Mouse (Mus musculus): ENCODE data around the gene Ltbp4.
A peak's percentile ranks its signal among the peaks of the same experiment; 100 is the strongest.

The Ltbp4 gene

GRCm38 (mm10) chr7:27298816-27299215 lies 38.7 kb downstream of the Ltbp4 start:
- no peak for DNase-seq (ENCODE audit: low spot score in 2 of 2)

- no peak for DNase-seq (ENCODE audit: low spot score in 2 of 2)
Measured at GRCm38 (mm10) chr7:27298033-27298610, 39.4 kb downstream of the Ltbp4 start.

- no peak for DNase-seq (ENCODE audit: low spot score in 2 of 2)
Measured at GRCm38 (mm10) chr7:27296518-27296917, 41.0 kb downstream of the Ltbp4 start.

GRCm38 (mm10) chr7:27295956-27296355 lies 41.5 kb downstream of the Ltbp4 start:
- no peak for DNase-seq (ENCODE audit: low spot score in 2 of 2)

GRCm38 (mm10) chr7:27291795-27292466 lies 45.6 kb downstream of the Ltbp4 start:
- no peak for DNase-seq (ENCODE audit: low spot score in 2 of 2)

- no peak for DNase-seq (ENCODE audit: low spot score in 2 of 2)
Measured at GRCm38 (mm10) chr7:27290555-27290954, 46.9 kb downstream of the Ltbp4 start.

GRCm38 (mm10) chr7:27288732-27289131 lies 48.8 kb downstream of the Ltbp4 start:
- DNase-seq (ENCODE audit: low spot score in 2 of 2), result no peak

- peak; percentile 23 to 57 for DNase-seq (ENCODE audit: low spot score in 2 of 2)
Measured at GRCm38 (mm10) chr7:27285698-27286066, 51.8 kb downstream of the Ltbp4 start.

GRCm38 (mm10) chr7:27284865-27285697 lies 52.4 kb downstream of the Ltbp4 start:
- DNase-seq (ENCODE audit: low spot score in 2 of 2), result peak; percentile 12 to 28

- no peak for DNase-seq (ENCODE audit: low spot score in 2 of 2)
Measured at GRCm38 (mm10) chr7:27282225-27282624, 55.3 kb downstream of the Ltbp4 start.

GRCm38 (mm10) chr7:27281717-27282116 lies 55.8 kb downstream of the Ltbp4 start:
- no peak for DNase-seq (ENCODE audit: low spot score in 2 of 2)

- DNase-seq (ENCODE audit: low spot score in 2 of 2), result no peak
Measured at GRCm38 (mm10) chr7:27277191-27277590, 60.3 kb downstream of the Ltbp4 start.

GRCm38 (mm10) chr7:27276021-27276420 lies 61.5 kb downstream of the Ltbp4 start:
- DNase-seq (ENCODE audit: low spot score in 2 of 2), result peak in 1 of 2 experiments; percentile 21

- DNase-seq (ENCODE audit: low spot score in 2 of 2), result no peak
Measured at GRCm38 (mm10) chr7:27274916-27275315, 62.6 kb downstream of the Ltbp4 start.

GRCm38 (mm10) chr7:27273739-27274351 lies 63.6 kb downstream of the Ltbp4 start:
- peak in 1 of 2 experiments; percentile 28 for DNase-seq (ENCODE audit: low spot score in 2 of 2)

- DNase-seq (ENCODE audit: low spot score in 2 of 2), result no peak
Measured at GRCm38 (mm10) chr7:27271423-27271822, 66.1 kb downstream of the Ltbp4 start.

- no peak for DNase-seq (ENCODE audit: low spot score in 2 of 2)
Measured at GRCm38 (mm10) chr7:27266515-27267128, 70.9 kb downstream of the Ltbp4 start.

- no peak for DNase-seq (ENCODE audit: low spot score in 2 of 2)
Measured at GRCm38 (mm10) chr7:27264761-27265160, 72.7 kb downstream of the Ltbp4 start.

GRCm38 (mm10) chr7:27261888-27262287 lies 75.6 kb downstream of the Ltbp4 start:
- no peak for DNase-seq (ENCODE audit: low spot score in 2 of 2)

GRCm38 (mm10) chr7:27260856-27261255 lies 76.6 kb downstream of the Ltbp4 start:
- no peak for DNase-seq (ENCODE audit: low spot score in 2 of 2)

- peak; percentile 42 to 60 for DNase-seq (ENCODE audit: low spot score in 2 of 2)
Measured at GRCm38 (mm10) chr7:27259771-27260170, 77.7 kb downstream of the Ltbp4 start.

- DNase-seq (ENCODE audit: low spot score in 2 of 2), result no peak
Measured at GRCm38 (mm10) chr7:27259271-27259721, 78.2 kb downstream of the Ltbp4 start.

Measured in natural killer cell, adult 2 months (primary cell).